Mouse (Mus musculus) ovary, postnatal 14 days (tissue): ENCODE data around the gene Arhgap10.

ENCODE experiments used
- DNase-seq: peaks from one replicate; pipeline ENCODE4 v3.0.0; 2022; ENCODE audit warnings: low spot score

The Arhgap10 gene

GRCm38 (mm10) chr8:77516845-77517244 lies 908 bp downstream of the Arhgap10 start:
- DNase-seq, result no peak

- DNase-seq, result no peak
Measured at GRCm38 (mm10) chr8:77515786-77516185, 2.0 kb downstream of the Arhgap10 start.

GRCm38 (mm10) chr8:77515201-77515600 lies 2.6 kb downstream of the Arhgap10 start:
- no peak for DNase-seq

- DNase-seq, result no peak
Measured at GRCm38 (mm10) chr8:77511750-77512493, 5.8 kb downstream of the Arhgap10 start.

GRCm38 (mm10) chr8:77510426-77510825 lies 7.3 kb downstream of the Arhgap10 start:
- no peak for DNase-seq

- DNase-seq, result no peak
Measured at GRCm38 (mm10) chr8:77509044-77509443, 8.7 kb downstream of the Arhgap10 start.

GRCm38 (mm10) chr8:77507510-77508035 lies 10.2 kb downstream of the Arhgap10 start:
- no peak for DNase-seq

GRCm38 (mm10) chr8:77506539-77506938 lies 11.2 kb downstream of the Arhgap10 start:
- no peak for DNase-seq

- DNase-seq, result no peak
Measured at GRCm38 (mm10) chr8:77502547-77502946, 15.2 kb downstream of the Arhgap10 start.

- no peak for DNase-seq
Measured at GRCm38 (mm10) chr8:77501131-77501530, 16.6 kb downstream of the Arhgap10 start.

GRCm38 (mm10) chr8:77500264-77500663 lies 17.5 kb downstream of the Arhgap10 start:
- DNase-seq, result no peak

- DNase-seq, result no peak
Measured at GRCm38 (mm10) chr8:77497442-77497841, 20.3 kb downstream of the Arhgap10 start.

- DNase-seq, result no peak
Measured at GRCm38 (mm10) chr8:77496253-77496652, 21.5 kb downstream of the Arhgap10 start.

GRCm38 (mm10) chr8:77494376-77495328 lies 23.1 kb downstream of the Arhgap10 start:
- no peak for DNase-seq

- DNase-seq, result no peak
Measured at GRCm38 (mm10) chr8:77492356-77493058, 25.2 kb downstream of the Arhgap10 start.

GRCm38 (mm10) chr8:77491231-77491923 lies 26.4 kb downstream of the Arhgap10 start:
- DNase-seq, result no peak

GRCm38 (mm10) chr8:77490095-77490781 lies 27.5 kb downstream of the Arhgap10 start:
- DNase-seq, result peak; percentile 35

GRCm38 (mm10) chr8:77489235-77489634 lies 28.5 kb downstream of the Arhgap10 start:
- DNase-seq, result no peak

GRCm38 (mm10) chr8:77488215-77488606 lies 29.5 kb downstream of the Arhgap10 start:
- DNase-seq, result no peak

GRCm38 (mm10) chr8:77487590-77488214 lies 30.1 kb downstream of the Arhgap10 start:
- no peak for DNase-seq
